Mouse (Mus musculus): Measurements from ENCODE around the gene Mmp24.
"Not testable (repeated sequence)": the region's sequence is repeated elsewhere in the genome, so short reads cannot be mapped to it uniquely, and the experiment has no call there.

Mmp24 gene

GRCm38 (mm10) chr2:155774927-155775684 lies at the start of gene Mmp24:
TSS of gene Mmp24 (plus strand) at chr2:155775342.
- DNase-seq: peak; percentile 40

GRCm38 (mm10) chr2:155726302-155726701 lies 48.8 kb upstream of the Mmp24 start:
- DNase-seq: no peak

GRCm38 (mm10) chr2:155727764-155728395 lies 47.3 kb upstream of the Mmp24 start:
- DNase-seq: no peak

- no peak for DNase-seq
These were observed 46.4 kb upstream of the Mmp24 start for GRCm38 (mm10) chr2:155728742-155729141.

- DNase-seq: peak; percentile 96
These were observed 45.9 kb upstream of the Mmp24 start, which contains the start of gene Edem2 for GRCm38 (mm10) chr2:155729158-155729645. TSS of gene Edem2 (minus strand) at chr2:155729475.

GRCm38 (mm10) chr2:155735080-155735479 lies 40.1 kb upstream of the Mmp24 start:
- DNase-seq: no peak

- DNase-seq: not testable (repeated sequence)
These were observed 39.4 kb upstream of the Mmp24 start, which contains the start of gene Gm17581 for GRCm38 (mm10) chr2:155735766-155736165. TSS of gene Gm17581 (minus strand) at chr2:155735866.

GRCm38 (mm10) chr2:155736936-155737335 lies 38.2 kb upstream of the Mmp24 start:
- no peak for DNase-seq

- DNase-seq: no peak
These were observed 37.3 kb upstream of the Mmp24 start for GRCm38 (mm10) chr2:155737803-155738202.

- no peak for DNase-seq
These were observed 32.9 kb upstream of the Mmp24 start for GRCm38 (mm10) chr2:155742211-155742610.

- DNase-seq: no peak
These were observed 32.2 kb upstream of the Mmp24 start for GRCm38 (mm10) chr2:155742931-155743337.

- no peak for DNase-seq
These were observed 31.8 kb upstream of the Mmp24 start for GRCm38 (mm10) chr2:155743351-155743750.

- DNase-seq: no peak
These were observed 29.7 kb upstream of the Mmp24 start for GRCm38 (mm10) chr2:155745487-155745886.

- DNase-seq: no peak
These were observed 25.7 kb upstream of the Mmp24 start for GRCm38 (mm10) chr2:155749394-155749793.

GRCm38 (mm10) chr2:155751014-155751786 lies 23.9 kb upstream of the Mmp24 start, which contains the start of gene Procr:
TSS of gene Procr (plus strand) at chr2:155751117.
- DNase-seq: no peak

- peak; percentile 61 for DNase-seq
These were observed 19.4 kb upstream of the Mmp24 start for GRCm38 (mm10) chr2:155755746-155756145.

- no peak for DNase-seq
These were observed 18.1 kb upstream of the Mmp24 start for GRCm38 (mm10) chr2:155756855-155757566.

- DNase-seq: peak; percentile 81
These were observed 10.3 kb upstream of the Mmp24 start for GRCm38 (mm10) chr2:155764679-155765418.

- no peak for DNase-seq
These were observed 1.5 kb upstream of the Mmp24 start for GRCm38 (mm10) chr2:155773664-155774063.

GRCm38 (mm10) chr2:155774261-155774926 lies 748 bp upstream of the Mmp24 start:
- no peak for DNase-seq

- peak; percentile 79 for DNase-seq
These were observed 632 bp downstream of the Mmp24 start for GRCm38 (mm10) chr2:155775685-155776263.
